In the genomic region with DNA sequence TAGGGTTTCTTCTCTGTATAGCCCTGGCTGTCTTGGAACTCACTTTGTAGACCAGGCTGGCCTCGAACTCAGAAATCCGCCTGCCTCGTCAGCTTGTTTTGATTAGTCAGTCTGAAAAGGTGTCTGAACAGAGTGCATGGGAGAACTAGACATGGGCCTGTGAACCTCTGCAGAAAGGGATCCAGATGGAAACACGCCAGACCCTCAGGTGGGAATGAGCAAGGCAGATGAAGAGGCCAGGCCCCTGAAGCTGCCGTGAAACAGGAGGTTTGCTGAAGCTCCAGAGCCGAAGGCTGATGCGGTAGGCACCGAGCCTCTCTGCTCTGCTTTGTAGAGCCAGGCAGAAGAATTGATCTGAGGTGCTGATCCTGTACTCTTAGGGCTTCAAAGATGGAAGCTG, we compare ENCODE assay signal across 12 mouse cellular contexts. TPM values are rescaled to one million over a fixed set of nuclear protein-coding genes. Genes with fewer than 3 reads are reported as not detected.
DNase-seq lines count a peak whose midpoint lies in the region; ATAC-seq and TF ChIP-seq lines count a peak whose summit lies in the region.
"Had no signal": no experiment of that assay in that cellular context is flagged by ENCODE, and none has a peak within 500 bp of the region (broad histone marks: within the 10 kb centered on the region; RNA-seq: fewer than 3 reads in every experiment).

No protein-coding gene starts in this region.

- no peaks in the 10 kb centered on the region for H3K9me3 ChIP-seq in embryonic facial prominence, embryonic 12.5 days
- H3K9me3 ChIP-seq in hindbrain, embryonic 10.5 days: no peaks in the 10 kb centered on the region
- no peaks in the 10 kb centered on the region for H3K9me3 ChIP-seq in midbrain, embryonic 12.5 days
- H3K9me3 ChIP-seq in heart, embryonic 11.5 days (replicated peaks; ENCODE audit: control insufficient read depth, low read length): no peaks in the 10 kb centered on the region

- no peak overlapping the region for H3K4me2 ChIP-seq in embryonic facial prominence, embryonic 12.5 days (replicated peaks)
- no peak overlapping the region for H3K4me2 ChIP-seq in midbrain, embryonic 12.5 days (replicated peaks)
- H3K4me2 ChIP-seq in heart, embryonic 11.5 days: no peak overlapping the region

- TF ChIP-seq CTCF in lung, adult 2 months (IDR thresholded peaks at IDR 0.05; ENCODE audit: insufficient read depth, low read length): no peak

- peak overlapping the region; percentile 0; the same call in 1 of the 2 replicates for H3K4me3 ChIP-seq in embryonic facial prominence, embryonic 12.5 days
- H3K4me3 ChIP-seq in hindbrain, embryonic 10.5 days: no peak overlapping the region
- no peak overlapping the region for H3K4me3 ChIP-seq in midbrain, embryonic 12.5 days
- H3K4me3 ChIP-seq in lung, adult 2 months (replicated peaks; ENCODE audit: extremely low read depth, low read depth, low read length): no peak overlapping the region
- H3K4me3 ChIP-seq in heart, embryonic 11.5 days (ENCODE audit: low read depth, low read length): no peak overlapping the region

- TF ChIP-seq POLR2A in lung, adult 2 months (IDR thresholded peaks at IDR 0.05; ENCODE audit: borderline replicate concordance, extremely low read depth, low read depth, low read length): no peak

- no peak overlapping the region for H3K9ac ChIP-seq in embryonic facial prominence, embryonic 12.5 days
- H3K9ac ChIP-seq in midbrain, embryonic 12.5 days (replicated peaks): no peak overlapping the region
- no peak overlapping the region for H3K9ac ChIP-seq in heart, embryonic 11.5 days (ENCODE audit: low read depth, low read length)

- ATAC-seq in cerebellum, adult (ENCODE audit: insufficient number of reproducible peaks, low FRiP score, low TSS enrichment): no peak
- ATAC-seq in embryonic facial prominence, embryonic 12.5 days (ENCODE audit: insufficient number of reproducible peaks, insufficient read depth, low FRiP score, low TSS enrichment): no peak
- no peak for ATAC-seq in midbrain, embryonic 12.5 days (ENCODE audit: low FRiP score, low read depth)
- ATAC-seq in heart, embryonic 11.5 days (replicated peaks; ENCODE audit: insufficient number of reproducible peaks, low FRiP score, low TSS enrichment): no peak

- peak; percentile 31 for DNase-seq in cerebellum, adult 11 months
- no peak for DNase-seq in hindbrain, embryonic 10.5 days (ENCODE audit: low spot score)
- DNase-seq in lung, adult 2 months: no peak
- DNase-seq in frontal cortex, postnatal 10 days (ENCODE audit: low spot score in 2 of 2): no peak
- DNase-seq: adrenal gland, postnatal 25 days; cerebellum, adult 11-12 months; gastrocnemius, postnatal 25 days; spleen, adult 18-20 months had no signal

- no peaks in the 10 kb centered on the region for H3K27me3 ChIP-seq in embryonic facial prominence, embryonic 12.5 days
- H3K27me3 ChIP-seq in hindbrain, embryonic 10.5 days (ENCODE audit: insufficient read depth, poor library complexity, severe bottlenecking): no peaks in the 10 kb centered on the region; the same call in 1 of the 2 replicates
- peaks cover 5% of the 10 kb centered on the region; the same call in 1 of the 2 replicates for H3K27me3 ChIP-seq in midbrain, embryonic 12.5 days
- no peaks in the 10 kb centered on the region for H3K27me3 ChIP-seq in heart, embryonic 11.5 days (ENCODE audit: control insufficient read depth, insufficient read depth, low read length)

- H3K36me3 ChIP-seq in embryonic facial prominence, embryonic 12.5 days: peaks cover 35% of the 10 kb centered on the region
- peaks cover 52% of the 10 kb centered on the region for H3K36me3 ChIP-seq in hindbrain, embryonic 10.5 days
- peaks cover 34% of the 10 kb centered on the region for H3K36me3 ChIP-seq in midbrain, embryonic 12.5 days
- H3K36me3 ChIP-seq in heart, embryonic 11.5 days (ENCODE audit: control insufficient read depth, insufficient read depth, low read length): peaks cover 8% of the 10 kb centered on the region; the same call in 1 of the 2 replicates

- H3K4me1 ChIP-seq in embryonic facial prominence, embryonic 12.5 days: peaks cover 45% of the 10 kb centered on the region
- H3K4me1 ChIP-seq in hindbrain, embryonic 10.5 days (replicated peaks): peaks cover 57% of the 10 kb centered on the region
- H3K4me1 ChIP-seq in midbrain, embryonic 12.5 days: peaks cover 45% of the 10 kb centered on the region
- H3K4me1 ChIP-seq in lung, adult 2 months (ENCODE audit: control insufficient read depth, insufficient read depth, low read length): peaks cover under 1% of the 10 kb centered on the region
- peaks cover 14% of the 10 kb centered on the region for H3K4me1 ChIP-seq in heart, embryonic 11.5 days (ENCODE audit: control insufficient read depth, insufficient read depth, low read length)

- peak overlapping the region; percentile 99 for H3K27ac ChIP-seq in embryonic facial prominence, embryonic 12.5 days
- peak overlapping the region; percentile 62; the same call in 1 of the 2 replicates for H3K27ac ChIP-seq in hindbrain, embryonic 10.5 days
- H3K27ac ChIP-seq in midbrain, embryonic 12.5 days (replicated peaks): peak overlapping the region; percentile 63
- no peak overlapping the region for H3K27ac ChIP-seq in heart, embryonic 11.5 days (ENCODE audit: low read depth, low read length)

- WGBS in embryonic facial prominence, embryonic 12.5 days: 73% methylated on average over 8 of the region's 8 CpGs
- 83% methylated on average over 8 of the region's 8 CpGs for WGBS in hindbrain, embryonic 10.5 days
- WGBS in midbrain, embryonic 12.5 days: 87% methylated on average over 8 of the region's 8 CpGs
- 85% methylated on average over 8 of the region's 8 CpGs for WGBS in lung, adult 2 months
- WGBS in heart, embryonic 11.5 days (ENCODE audit: insufficient replicate concordance): 78% methylated on average over 8 of the region's 8 CpGs

RNA-seq across cellular contexts. Expression of gene Lzts2, which starts 2.0 kb away (rescaled TPM):
- 107 and 112 TPM in 2 replicates for polyA plus RNA-seq in embryonic facial prominence, embryonic 12.5 days (2016; fragmentation: Nextera tagmentation; extraction: Ambion mirVana)
- polyA plus RNA-seq in hindbrain, embryonic 10.5 days (2016; fragmentation: Nextera tagmentation; extraction: Ambion mirVana): 67.5 and 69.1 TPM in 2 replicates
- polyA plus RNA-seq in midbrain, embryonic 12.5 days (2016; fragmentation: Nextera tagmentation; extraction: Ambion mirVana): 69.5 and 70.3 TPM in 2 replicates
- polyA plus RNA-seq in lung, adult 2 months (2012; rRNA removed): 143 TPM in 2 replicates
- polyA plus RNA-seq in heart, embryonic 11.5 days (2014; fragmentation: Nextera tagmentation; extraction: Ambion mirVana): 35.3 and 38.4 TPM in 2 replicates

RNA-seq across cellular contexts. Expression of gene Mrpl43, which starts 6.0 kb away (rescaled TPM):
- 74.5 and 75.8 TPM in 2 replicates for polyA plus RNA-seq in embryonic facial prominence, embryonic 12.5 days (2016; fragmentation: Nextera tagmentation; extraction: Ambion mirVana)
- 75.6 and 83.0 TPM in 2 replicates for polyA plus RNA-seq in hindbrain, embryonic 10.5 days (2016; fragmentation: Nextera tagmentation; extraction: Ambion mirVana)
- 70.3 and 78.7 TPM in 2 replicates for polyA plus RNA-seq in midbrain, embryonic 12.5 days (2016; fragmentation: Nextera tagmentation; extraction: Ambion mirVana)
- polyA plus RNA-seq in lung, adult 2 months (2012; rRNA removed): 50.1 and 78.0 TPM in 2 replicates
- 63.0 and 64.3 TPM in 2 replicates for polyA plus RNA-seq in heart, embryonic 11.5 days (2014; fragmentation: Nextera tagmentation; extraction: Ambion mirVana)

RNA-seq across cellular contexts. Expression of gene Twnk, which starts 6.8 kb away (rescaled TPM):
- 28.6 and 29.1 TPM in 2 replicates for polyA plus RNA-seq in embryonic facial prominence, embryonic 12.5 days (2016; fragmentation: Nextera tagmentation; extraction: Ambion mirVana)
- polyA plus RNA-seq in hindbrain, embryonic 10.5 days (2016; fragmentation: Nextera tagmentation; extraction: Ambion mirVana): 23.6 and 32.6 TPM in 2 replicates
- 24.1 and 24.5 TPM in 2 replicates for polyA plus RNA-seq in midbrain, embryonic 12.5 days (2016; fragmentation: Nextera tagmentation; extraction: Ambion mirVana)
- 4.2 and 7.2 TPM in 2 replicates for polyA plus RNA-seq in lung, adult 2 months (2012; rRNA removed)
- polyA plus RNA-seq in heart, embryonic 11.5 days (2014; fragmentation: Nextera tagmentation; extraction: Ambion mirVana): 14.2 and 14.8 TPM in 2 replicates

RNA-seq across cellular contexts. Expression of gene Sema4g, which starts 23.3 kb away (rescaled TPM):
- 7.0 TPM in 2 replicates for polyA plus RNA-seq in embryonic facial prominence, embryonic 12.5 days (2016; fragmentation: Nextera tagmentation; extraction: Ambion mirVana)
- polyA plus RNA-seq in hindbrain, embryonic 10.5 days (2016; fragmentation: Nextera tagmentation; extraction: Ambion mirVana): 3.6 and 5.9 TPM in 2 replicates
- polyA plus RNA-seq in midbrain, embryonic 12.5 days (2016; fragmentation: Nextera tagmentation; extraction: Ambion mirVana): 8.8 TPM in 2 replicates
- polyA plus RNA-seq in lung, adult 2 months (2012; rRNA removed): 9.1 and 10.6 TPM in 2 replicates
- polyA plus RNA-seq in heart, embryonic 11.5 days (2014; fragmentation: Nextera tagmentation; extraction: Ambion mirVana): 1.0 and 1.4 TPM in 2 replicates

RNA-seq across cellular contexts. Expression of gene Pdzd7, which starts 33.3 kb away (rescaled TPM):
- polyA plus RNA-seq in embryonic facial prominence, embryonic 12.5 days (2016; fragmentation: Nextera tagmentation; extraction: Ambion mirVana): 0.29 and 0.52 TPM in 2 replicates
- polyA plus RNA-seq in hindbrain, embryonic 10.5 days (2016; fragmentation: Nextera tagmentation; extraction: Ambion mirVana): 0.26 and 0.40 TPM in 2 replicates
- 0.46 and 0.84 TPM in 2 replicates for polyA plus RNA-seq in midbrain, embryonic 12.5 days (2016; fragmentation: Nextera tagmentation; extraction: Ambion mirVana)
- polyA plus RNA-seq in lung, adult 2 months (2012; rRNA removed): 0.64 and 1.2 TPM in 2 replicates
- polyA plus RNA-seq in heart, embryonic 11.5 days (2014; fragmentation: Nextera tagmentation; extraction: Ambion mirVana): 0.21 TPM in 1 of 2 replicates, not detected in the other
